Mouse (Mus musculus): ENCODE data around the gene Nid2. TPM values are rescaled to one million over a fixed set of nuclear protein-coding genes. Genes with fewer than 3 reads are reported as not detected.

Nid2 gene
- total RNA-seq, 2 experiments from 2014 or later: 1.8 to 2.1 TPM

GRCm38 (mm10) chr14:19777365-19777764 lies 26.3 kb downstream of the Nid2 start:
- DNase-seq (ENCODE audit: low spot score in 2 of 2): no peak

GRCm38 (mm10) chr14:19777945-19778344 lies 26.9 kb downstream of the Nid2 start:
- no peak for DNase-seq (ENCODE audit: low spot score in 2 of 2)

GRCm38 (mm10) chr14:19785797-19786588 lies 34.9 kb downstream of the Nid2 start:
- DNase-seq (ENCODE audit: low spot score in 2 of 2): no peak

GRCm38 (mm10) chr14:19788443-19788842 lies 37.4 kb downstream of the Nid2 start:
- no peak for DNase-seq (ENCODE audit: low spot score in 2 of 2)

- no peak for DNase-seq (ENCODE audit: low spot score in 2 of 2)
These were observed 43.8 kb downstream of the Nid2 start for GRCm38 (mm10) chr14:19794881-19795280.

- DNase-seq (ENCODE audit: low spot score in 2 of 2): no peak
These were observed 45.7 kb downstream of the Nid2 start for GRCm38 (mm10) chr14:19796541-19797304.

- no peak for DNase-seq (ENCODE audit: low spot score in 2 of 2)
These were observed 49.4 kb downstream of the Nid2 start for GRCm38 (mm10) chr14:19800485-19800884.

GRCm38 (mm10) chr14:19801474-19802215 lies 50.6 kb downstream of the Nid2 start:
- DNase-seq (ENCODE audit: low spot score in 2 of 2): no peak

- DNase-seq (ENCODE audit: low spot score in 2 of 2): no peak
These were observed 52.2 kb downstream of the Nid2 start for GRCm38 (mm10) chr14:19803222-19803621.

- DNase-seq (ENCODE audit: low spot score in 2 of 2): no peak
These were observed 52.6 kb downstream of the Nid2 start for GRCm38 (mm10) chr14:19803623-19804022.

- DNase-seq (ENCODE audit: low spot score in 2 of 2): no peak
These were observed 56.3 kb downstream of the Nid2 start for GRCm38 (mm10) chr14:19807339-19807738.

GRCm38 (mm10) chr14:19807858-19808257 lies 56.8 kb downstream of the Nid2 start:
- no peak for DNase-seq (ENCODE audit: low spot score in 2 of 2)

GRCm38 (mm10) chr14:19809934-19810333 lies 58.9 kb downstream of the Nid2 start:
- DNase-seq (ENCODE audit: low spot score in 2 of 2): no peak

- DNase-seq (ENCODE audit: low spot score in 2 of 2): no peak
These were observed 62.0 kb downstream of the Nid2 start for GRCm38 (mm10) chr14:19813061-19813460.

- DNase-seq (ENCODE audit: low spot score in 2 of 2): peak; percentile 70 to 87
These were observed 66.9 kb downstream of the Nid2 start for GRCm38 (mm10) chr14:19817949-19818348.

- no peak for DNase-seq (ENCODE audit: low spot score in 2 of 2)
These were observed 70.6 kb downstream of the Nid2 start for GRCm38 (mm10) chr14:19821686-19822085.

GRCm38 (mm10) chr14:19823321-19824142 lies 72.5 kb downstream of the Nid2 start, which contains the start of gene Rtraf:
Gene Rtraf (minus strand): TSS chr14:19823824.
- DNase-seq (ENCODE audit: low spot score in 2 of 2): peak; percentile 92 to 94

- no peak for DNase-seq (ENCODE audit: low spot score in 2 of 2)
These were observed 74.4 kb downstream of the Nid2 start for GRCm38 (mm10) chr14:19825481-19825880.

GRCm38 (mm10) chr14:19836289-19836688 lies 85.2 kb downstream of the Nid2 start:
- DNase-seq (ENCODE audit: low spot score in 2 of 2): no peak

- peak; percentile 79 to 82 for DNase-seq (ENCODE audit: low spot score in 2 of 2)
These were observed 88.7 kb downstream of the Nid2 start for GRCm38 (mm10) chr14:19839600-19840332.

Measured in left cerebral cortex, adult 18-20 months (tissue).